Mouse (Mus musculus) adipocyte (in vitro differentiated cells): ENCODE results near the gene Zfand3.

Experiments used
- DNase-seq: peaks from one replicate; pipeline ENCODE4 v3.0.0-alpha.2; 2016; ENCODE audit warnings: low spot score

The Zfand3 gene

DNA sequence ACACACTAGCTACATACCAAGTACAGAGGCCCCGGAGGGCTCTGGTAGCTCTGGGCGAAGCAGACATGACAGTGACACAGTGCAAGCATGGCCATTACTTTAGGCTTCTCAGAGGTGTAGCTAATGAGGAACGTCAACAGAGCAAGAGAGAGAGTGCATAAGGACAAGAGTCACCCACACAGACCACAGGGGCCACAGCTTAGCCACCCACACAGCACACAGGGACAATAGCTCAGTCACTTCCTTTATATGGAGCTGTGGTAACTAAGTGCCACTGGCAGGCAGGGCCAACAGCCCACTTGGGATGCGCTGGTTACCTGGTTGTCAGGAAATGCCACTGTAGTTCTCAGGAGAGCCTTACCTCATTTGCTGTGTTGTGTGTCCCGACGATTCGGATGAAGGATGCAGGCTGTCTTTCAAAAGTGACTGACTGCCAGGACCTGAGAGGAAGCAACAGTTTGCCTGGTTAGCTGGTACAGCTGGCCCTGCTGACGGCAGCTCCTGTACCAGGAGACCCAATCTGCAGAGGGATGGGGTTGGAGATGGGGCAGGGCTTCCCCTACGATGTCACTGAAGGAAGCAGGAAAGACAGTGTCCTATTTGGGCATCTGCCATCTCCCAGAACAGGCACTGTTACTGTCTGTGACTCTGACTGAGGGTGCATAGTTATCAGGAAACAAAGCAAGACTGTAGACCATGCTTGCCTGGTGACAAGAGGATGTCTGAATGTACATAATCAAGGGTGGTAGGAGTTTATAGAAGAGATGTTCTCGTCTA, 224.1 kb downstream of the Zfand3 start:
- DNase-seq: no peak

DNA sequence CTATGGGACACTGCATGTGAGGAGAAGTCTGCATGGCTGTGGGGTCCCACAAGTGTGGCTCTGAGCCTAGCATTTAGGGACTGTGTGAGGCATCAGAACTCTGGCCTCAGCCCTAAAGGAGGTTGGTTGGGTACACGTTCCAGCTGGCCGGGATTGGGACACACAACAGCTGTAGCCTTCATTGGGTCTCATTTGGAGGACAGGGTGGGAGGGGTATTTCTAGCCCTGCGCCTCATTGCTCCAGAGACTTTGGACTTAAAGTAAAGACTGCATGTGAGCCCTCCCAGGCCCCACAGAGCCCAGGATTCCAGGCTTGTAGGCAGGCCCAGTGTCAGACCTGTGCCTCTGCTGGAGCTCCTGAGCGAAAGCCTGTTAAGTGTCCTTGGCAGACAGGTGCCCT, 225.9 kb downstream of the Zfand3 start:
- DNase-seq: no peak

DNA sequence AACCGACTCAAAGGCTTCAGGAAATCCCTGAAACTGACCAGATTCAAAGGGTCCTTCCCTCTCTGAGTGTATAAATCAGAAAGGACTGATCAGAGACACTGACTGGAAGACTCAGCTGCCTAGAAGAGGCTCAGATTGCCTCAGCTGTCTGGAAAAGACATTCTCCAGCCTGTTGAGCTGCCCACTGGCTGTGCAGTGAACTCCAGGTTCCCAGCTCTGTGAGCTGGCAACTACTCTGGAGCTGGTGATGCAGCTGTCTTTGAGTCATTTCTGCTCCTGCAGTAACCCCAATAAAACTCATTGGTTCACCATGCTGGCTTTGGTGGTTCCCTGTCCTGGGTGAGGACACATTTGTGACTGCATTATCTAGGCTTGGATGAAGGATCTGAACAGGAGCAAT, 226.9 kb downstream of the Zfand3 start:
- no peak for DNase-seq

DNA sequence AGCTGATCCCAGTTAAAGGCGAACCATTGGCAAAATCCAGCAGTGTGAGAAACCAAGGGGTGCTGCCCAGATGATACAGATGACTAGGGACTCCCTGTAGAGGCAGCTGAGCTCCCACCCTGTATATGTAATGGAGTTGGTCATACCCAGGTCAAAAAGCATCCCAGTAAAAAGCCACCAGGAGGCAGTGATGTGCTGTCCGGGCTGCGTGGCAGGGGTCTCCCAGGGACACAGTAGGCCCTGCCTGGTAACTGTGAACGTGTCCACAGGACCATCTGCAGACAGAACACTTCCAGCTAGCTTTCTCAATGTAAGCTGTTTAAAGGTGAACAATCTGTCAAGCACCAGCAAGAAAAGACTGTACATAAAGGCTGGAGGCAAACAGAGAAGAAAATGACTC, 228.2 kb downstream of the Zfand3 start:
- no peak for DNase-seq

DNA sequence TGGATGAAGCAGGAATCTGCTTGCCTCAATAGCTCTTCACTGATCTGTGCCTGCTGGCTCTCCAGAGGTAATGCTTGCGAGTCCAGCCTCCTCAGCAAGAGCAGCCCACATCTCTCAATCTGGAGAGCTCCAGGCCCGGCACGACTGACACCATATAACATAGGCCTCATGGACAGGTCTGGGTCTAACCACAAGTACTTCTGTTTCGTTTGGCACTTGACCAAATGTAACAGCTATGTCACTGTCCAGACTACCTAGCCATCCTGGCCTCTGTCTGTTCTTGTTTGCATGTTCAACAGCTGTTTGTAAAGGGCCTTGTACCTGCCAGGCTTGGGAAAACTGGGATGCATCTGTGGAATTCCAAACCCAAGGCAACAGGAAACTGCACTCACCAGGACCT, 230.8 kb downstream of the Zfand3 start:
- no peak for DNase-seq

DNA sequence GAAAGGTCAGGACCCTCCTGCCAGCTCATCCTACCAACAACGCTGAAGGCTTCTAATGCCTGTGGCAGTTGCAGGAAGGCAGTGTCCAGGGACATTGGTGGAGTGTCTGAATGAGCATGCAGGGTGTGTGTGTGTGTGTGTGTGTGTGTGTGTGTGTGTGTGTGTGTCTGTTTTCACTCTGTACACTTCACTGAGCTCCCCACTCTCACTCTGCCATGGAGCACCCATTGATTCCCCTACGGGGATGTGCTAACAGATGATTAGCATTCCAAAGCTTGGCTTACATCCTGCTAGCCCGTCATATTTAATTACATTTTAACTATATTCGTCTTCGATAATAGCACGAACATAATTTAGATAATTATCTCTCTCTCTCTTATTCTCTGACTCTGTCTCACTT, 232.1 kb downstream of the Zfand3 start:
- no peak for DNase-seq

DNA sequence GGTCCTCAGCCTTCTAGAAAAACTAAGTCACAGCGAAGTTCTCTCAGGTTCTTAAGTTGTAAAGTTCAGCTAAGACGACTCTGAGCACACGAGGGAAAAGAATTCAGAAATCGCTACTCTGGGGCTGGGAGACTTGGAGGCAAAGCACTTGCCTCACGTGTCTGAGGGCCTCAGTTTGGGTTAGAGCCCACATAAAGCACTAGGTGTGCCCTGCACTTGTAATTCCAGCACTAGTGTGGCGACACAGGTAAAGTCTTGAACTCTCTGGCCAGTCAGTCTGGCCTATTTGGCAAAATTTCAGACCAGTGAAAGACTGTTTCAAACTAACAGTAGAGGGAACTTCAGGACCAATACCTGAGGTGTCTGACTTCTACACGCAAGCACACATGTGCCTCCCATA, 233.1 kb downstream of the Zfand3 start:
- no peak for DNase-seq

DNA sequence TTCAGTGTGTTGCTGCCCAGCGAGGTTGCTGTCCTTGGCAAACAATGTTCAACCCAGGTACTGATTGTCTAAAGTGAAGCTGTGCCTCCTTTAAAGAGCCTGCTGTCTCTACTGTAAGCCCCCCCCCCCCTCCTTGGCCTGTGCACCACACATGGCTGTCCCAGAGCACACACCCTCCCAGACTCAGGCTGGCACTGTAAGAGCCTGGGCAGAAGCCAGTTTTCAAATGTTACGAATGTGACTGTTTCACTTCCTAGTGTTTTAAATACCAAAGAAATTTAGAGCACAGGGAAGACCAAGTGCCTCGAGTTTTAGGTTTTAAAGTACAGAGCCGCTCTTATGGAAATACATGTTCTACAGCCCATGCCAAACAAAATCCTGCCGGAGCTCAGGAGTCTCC, 234.9 kb downstream of the Zfand3 start:
- DNase-seq: peak; percentile 90

DNA sequence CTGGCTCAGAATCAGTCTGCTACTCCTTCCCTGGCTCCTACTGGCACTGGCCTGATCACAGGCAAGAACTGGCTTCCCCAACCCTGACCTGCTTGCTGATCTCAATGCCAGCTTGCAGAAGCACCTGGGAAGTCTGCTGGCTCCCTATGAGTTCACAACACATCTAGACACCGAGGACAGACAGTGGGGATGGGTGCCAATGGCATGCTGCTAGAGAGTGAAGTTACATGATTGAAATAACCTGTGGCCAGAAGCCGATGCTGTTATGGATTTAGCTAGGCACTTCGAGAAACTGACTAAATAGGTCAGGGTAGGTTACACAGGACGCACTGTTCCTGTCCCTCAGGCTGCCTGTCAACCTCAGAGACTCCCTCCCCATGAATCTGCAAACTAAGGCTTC, 236.1 kb downstream of the Zfand3 start:
- DNase-seq: peak; percentile 49

DNA sequence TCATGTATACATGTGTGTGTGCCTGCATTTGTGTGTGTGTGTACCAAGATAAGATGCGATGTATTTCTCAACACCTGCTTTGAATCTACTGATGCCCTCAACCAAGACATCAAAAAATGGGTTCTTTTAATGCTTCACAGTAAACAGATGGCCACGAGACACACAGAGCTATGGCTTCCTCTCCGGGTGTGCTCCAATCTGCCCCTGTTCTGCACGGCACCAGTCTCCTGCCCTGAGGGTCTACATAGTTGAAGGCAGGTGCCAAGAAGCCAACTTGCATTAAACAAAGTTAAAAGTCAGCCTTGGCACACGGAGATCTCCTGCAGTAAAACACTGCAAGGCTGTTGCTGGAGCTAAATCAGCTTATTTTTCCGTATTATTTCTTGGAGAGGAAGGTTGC, 236.5 kb downstream of the Zfand3 start:
- no peak for DNase-seq

DNA sequence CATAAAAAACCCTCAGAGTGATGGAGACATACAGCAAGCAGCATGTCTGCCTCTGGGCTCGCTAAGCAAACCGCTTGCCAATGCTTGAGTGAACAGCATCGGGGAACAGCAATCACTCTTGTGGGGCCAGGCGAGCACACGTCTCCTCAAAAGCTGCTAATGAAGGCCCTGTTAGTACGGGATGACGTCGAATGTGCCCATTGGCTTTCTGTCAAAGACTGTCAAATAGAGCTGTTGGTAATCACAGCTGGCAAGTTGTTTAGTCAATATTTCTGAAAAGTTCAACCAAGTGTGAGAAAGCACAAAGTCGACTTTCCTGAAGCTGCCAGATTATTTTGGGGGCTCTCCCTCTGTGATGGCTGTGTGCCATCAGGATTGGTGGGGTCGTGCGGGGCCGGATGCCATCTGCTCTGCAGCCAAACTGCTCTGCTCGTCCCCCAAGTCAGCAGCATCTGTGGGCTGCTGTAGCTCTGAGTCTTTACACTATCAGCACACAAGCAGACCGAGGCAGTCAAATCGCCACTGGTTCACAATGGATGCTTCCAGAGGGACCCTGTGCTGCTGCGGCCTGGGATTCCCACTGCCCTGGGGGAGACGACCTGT, 237.3 kb downstream of the Zfand3 start:
- DNase-seq: peak; percentile 45

DNA sequence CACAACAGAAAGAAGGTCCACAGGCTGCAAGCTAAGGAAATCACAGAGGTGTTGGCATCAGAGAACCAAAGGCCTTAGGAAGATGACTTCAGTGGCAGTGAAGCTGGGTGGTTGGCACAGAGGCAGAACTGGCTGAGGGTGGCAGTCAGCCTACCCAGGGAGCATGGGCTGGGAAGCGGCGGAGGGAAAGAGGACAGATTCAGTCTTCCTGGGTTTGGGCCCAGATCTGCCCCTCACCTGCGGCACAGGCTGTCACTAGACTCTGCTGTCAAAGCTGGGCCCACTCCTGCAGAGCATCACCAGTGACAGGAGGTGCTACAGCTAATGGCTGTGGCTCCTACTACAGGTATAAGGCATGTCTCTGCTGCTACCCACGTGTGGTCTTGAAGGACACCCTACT, 238.1 kb downstream of the Zfand3 start:
- DNase-seq: no peak

DNA sequence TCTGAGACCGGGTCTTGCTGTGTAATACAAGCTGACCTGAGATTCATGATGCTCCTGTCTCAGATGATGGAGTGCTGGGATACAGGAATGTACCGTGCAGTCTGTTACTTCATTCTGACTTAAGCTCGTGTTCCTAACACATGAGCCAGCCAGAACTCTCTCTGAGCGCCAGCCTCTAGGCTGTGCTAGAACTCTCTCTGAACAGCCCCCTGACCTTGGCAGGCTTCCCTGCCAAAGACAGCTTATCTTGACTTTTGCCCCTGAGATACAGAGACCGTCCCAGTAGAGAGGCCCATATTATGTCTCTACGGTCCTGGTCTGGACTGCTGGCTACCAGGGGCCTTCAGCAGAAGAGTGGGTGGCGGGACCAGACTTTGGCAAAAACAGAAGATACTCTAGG, 239.0 kb downstream of the Zfand3 start:
- DNase-seq: peak; percentile 50

DNA sequence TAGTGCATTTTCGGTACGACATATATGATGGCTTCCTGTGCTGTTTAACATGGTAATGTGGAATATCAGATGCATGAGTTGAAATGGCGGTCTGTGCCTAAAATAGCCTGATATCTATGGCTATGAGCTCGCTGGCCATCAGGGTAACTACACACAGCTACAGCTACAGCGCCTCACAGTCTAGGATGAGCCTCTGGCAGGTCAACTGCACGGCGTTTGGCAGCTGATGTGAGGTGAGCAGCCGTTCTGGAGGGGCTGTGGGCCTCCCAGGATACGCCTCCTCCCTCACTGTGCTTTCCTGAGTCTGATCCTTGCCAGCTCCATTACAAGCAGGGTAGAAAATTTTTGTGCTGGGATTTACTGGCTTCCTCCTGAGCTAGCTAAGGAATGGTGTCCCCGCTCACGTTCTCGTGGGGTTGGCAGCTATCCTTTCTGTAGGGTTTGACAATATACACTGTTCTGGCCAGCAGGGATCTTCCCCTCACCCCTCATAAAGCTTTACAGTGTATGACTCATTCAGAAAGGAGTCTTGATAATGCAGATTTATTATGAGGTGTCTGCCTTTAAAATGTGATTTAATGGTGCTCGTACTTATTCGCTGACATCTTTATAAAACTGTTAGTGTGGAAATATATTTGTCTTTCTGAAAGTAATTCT, 240.2 kb downstream of the Zfand3 start:
- no peak for DNase-seq

DNA sequence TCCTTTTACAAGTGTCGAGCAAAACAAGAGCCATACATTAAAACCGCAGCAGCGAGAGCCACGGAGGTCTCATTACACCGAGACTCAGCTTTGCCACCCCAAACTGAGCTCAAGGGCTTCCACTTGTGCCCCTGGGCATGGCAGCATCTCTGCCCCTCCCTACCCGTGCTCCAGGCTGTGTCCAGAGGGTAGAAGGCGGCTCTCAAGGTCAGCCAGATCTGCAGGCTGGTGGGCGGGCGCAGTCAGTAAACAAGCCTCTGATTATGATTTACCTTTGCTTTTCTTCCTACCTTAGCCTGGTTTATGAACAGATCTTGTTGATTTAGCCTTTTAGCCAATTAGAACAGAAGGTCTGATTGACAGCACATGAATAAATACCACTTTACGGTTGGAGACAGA, 240.8 kb downstream of the Zfand3 start:
- DNase-seq: no peak

DNA sequence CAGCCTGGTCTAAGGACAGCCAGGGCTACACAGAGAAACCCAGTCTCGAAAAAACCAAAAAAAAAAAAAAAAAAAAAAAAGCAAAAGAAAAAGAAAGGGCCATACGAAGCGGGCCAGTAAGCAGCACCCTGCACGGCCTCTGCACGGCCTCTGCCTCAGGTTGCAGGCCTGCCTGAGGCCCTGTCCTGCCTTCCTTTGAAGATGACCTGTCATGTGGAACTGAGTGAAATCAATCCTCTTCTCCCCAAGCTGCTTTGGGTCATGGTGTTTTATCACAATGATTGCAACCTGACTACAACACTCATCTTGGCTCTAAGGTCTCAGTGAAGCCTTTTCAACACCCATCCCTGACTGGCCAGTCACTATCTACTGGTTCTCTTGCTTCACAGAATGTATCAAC, 248.5 kb downstream of the Zfand3 start:
- no peak for DNase-seq

DNA sequence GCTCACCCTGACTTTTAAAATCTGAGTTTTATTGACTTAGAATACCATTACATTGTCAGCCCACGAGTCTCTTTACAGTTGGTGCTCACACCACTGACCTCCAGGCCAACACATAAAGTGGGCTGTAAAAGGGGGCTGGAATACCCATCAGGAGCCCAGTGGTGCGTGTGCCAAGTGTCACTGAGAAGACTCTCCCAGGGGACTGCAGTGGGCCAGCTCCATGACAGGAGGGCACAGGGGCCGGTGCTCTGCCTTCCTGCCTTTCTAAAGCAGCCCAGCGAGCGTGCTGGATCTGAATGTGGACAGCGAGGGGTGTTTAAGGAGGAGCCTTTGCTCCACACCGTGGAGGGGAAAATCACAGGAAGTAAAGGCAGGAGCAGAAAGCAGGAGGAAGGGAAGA, 249.4 kb downstream of the Zfand3 start:
- no peak for DNase-seq

DNA sequence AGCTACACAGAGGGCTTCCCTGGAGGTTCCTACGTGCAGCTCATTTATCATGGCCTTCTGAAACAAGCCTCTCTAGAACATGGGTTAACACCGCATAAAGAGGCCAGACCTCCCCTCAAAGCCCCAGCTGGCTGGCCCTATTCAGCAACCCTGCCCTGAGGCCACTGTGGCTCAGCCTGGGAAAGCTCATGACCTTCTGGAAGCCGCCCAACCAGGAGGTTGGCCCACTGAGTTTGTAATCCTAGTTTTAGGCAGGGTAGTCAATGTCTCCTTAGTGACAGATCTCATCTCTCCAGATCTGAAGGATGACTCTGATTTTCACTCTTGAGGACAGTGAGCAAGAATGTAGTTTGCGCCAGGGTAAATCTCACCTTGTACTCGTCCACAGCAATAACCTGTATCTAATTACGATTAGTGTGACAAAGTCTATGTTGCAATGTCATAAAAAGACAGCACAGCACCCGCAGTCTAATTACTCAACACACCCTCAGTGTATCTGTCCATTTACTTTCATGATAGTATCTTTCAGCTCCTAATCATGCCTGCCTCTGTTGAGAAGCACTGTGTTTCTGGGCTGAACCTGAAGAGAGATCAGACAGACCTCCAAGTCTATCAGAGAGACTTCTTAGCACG, 251.5 kb downstream of the Zfand3 start:
- peak; percentile 69 for DNase-seq

DNA sequence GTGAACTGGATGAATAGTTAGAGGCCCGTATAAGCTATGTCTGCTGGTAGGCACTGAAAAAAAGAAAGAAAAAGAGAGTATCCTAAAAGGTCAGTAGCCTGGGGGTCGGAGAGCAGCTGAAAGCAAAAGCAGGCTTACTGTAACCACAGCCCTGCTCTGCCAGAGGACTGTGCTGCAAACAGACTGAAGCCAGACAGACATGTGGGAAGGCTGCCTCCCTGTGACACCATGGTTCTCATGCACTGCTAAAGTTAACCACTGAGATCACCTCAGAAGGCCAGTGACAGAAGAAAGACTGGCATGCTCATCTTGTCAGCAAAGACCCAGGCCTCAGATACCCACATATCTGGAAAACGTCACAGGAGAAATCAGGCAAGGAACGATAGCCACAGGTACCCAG, 253.9 kb downstream of the Zfand3 start:
- DNase-seq: peak; percentile 77

DNA sequence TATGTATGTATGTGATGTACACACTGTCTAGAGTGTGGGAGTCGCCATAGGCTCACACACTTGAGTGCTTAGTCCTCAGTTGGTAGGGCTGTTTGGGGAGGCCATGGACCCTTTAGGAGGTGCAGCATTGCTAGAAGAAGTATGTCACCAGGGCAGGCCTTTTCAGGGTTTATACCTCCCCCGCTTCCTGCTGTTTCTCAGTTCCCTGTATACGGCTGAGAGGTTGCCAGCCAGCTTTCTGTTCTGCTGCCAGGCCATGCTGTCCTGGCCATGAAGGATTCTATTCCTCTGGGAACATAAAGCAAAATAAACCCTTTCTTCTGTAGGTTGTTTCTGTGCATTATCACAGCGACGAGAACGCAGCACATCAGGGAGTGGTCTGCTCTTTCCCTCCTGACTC, 255.4 kb downstream of the Zfand3 start:
- DNase-seq: peak; percentile 17
